Mouse (Mus musculus) bone marrow, adult 2 months (tissue): ENCODE data around the gene Esrrg.

Experiments used
- CTCF ChIP-seq: fragments of 200-500 bp; IDR thresholded peaks from 2 replicates; pipeline ENCODE4 v1.5.1; 2011; ENCODE audit warnings: low read length, control low read depth; ENCODE audit not compliant: control insufficient read depth, insufficient read depth
- POLR2A ChIP-seq: fragments of 200-500 bp; IDR thresholded peaks from 2 replicates; pipeline ENCODE4 v1.6.1; 2011; ENCODE audit warnings: low read depth, mild to moderate bottlenecking, control low read depth, low read length, borderline replicate concordance; ENCODE audit not compliant: control insufficient read depth

DNA sequence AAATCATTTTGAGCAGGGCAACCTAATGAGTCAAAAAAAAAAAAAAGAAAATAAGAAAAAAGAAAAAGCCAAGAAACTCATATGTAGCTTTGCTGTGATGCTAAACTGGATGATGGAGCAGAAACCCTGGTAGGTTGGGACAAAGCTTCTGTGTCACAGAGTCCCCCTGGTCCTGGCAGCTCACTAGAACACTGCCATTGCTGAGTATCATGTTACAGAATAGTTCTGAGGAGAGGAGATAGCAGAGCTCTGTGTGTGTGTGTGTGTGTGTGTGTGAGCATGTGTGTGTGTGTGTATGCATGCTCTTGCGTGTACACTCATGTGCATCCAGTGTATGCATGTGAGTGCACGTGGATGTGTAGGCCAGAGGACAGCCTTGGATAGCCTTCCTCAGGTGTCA, 265.2 kb downstream of the Esrrg start:
- no peak for TF ChIP-seq CTCF
- TF ChIP-seq POLR2A: no peak
